Mouse (Mus musculus): Measurements from ENCODE around the gene Rnase4. TPM values are rescaled to one million over a fixed set of nuclear protein-coding genes. Genes with fewer than 3 reads are reported as not detected.

Gene Rnase4
- polyA plus RNA-seq, 1 experiment from 2014 or later: 151 TPM

Other genes starting within 250 kb of the Rnase4 start
- 10.5 and 10.9 TPM in 2 replicates for gene Tep1, start 220.5 kb upstream of the Rnase4 start, polyA plus RNA-seq (2014; fragmentation: Nextera tagmentation; extraction: Ambion mirVana)
- 0.11 and 0.16 TPM in 2 replicates for gene Klhl33, start 193.6 kb upstream of the Rnase4 start, polyA plus RNA-seq (2014; fragmentation: Nextera tagmentation; extraction: Ambion mirVana)
- gene Osgep, start 166.2 kb upstream of the Rnase4 start, polyA plus RNA-seq (2014; fragmentation: Nextera tagmentation; extraction: Ambion mirVana): 140 and 169 TPM in 2 replicates
- gene Apex1, start 166.1 kb upstream of the Rnase4 start, polyA plus RNA-seq (2014; fragmentation: Nextera tagmentation; extraction: Ambion mirVana): 291 and 302 TPM in 2 replicates
- gene Pip4p1, start 160.2 kb upstream of the Rnase4 start, polyA plus RNA-seq (2014; fragmentation: Nextera tagmentation; extraction: Ambion mirVana): 55.8 and 56.9 TPM in 2 replicates
- 75.2 TPM in 2 replicates for gene Pnp, start 160.0 kb upstream of the Rnase4 start, polyA plus RNA-seq (2014; fragmentation: Nextera tagmentation; extraction: Ambion mirVana)
- gene Gm49342, start 146.6 kb upstream of the Rnase4 start, polyA plus RNA-seq (2014; fragmentation: Nextera tagmentation; extraction: Ambion mirVana): not detected in 2 replicates
- 0.93 and 1.1 TPM in 2 replicates for gene Pnp2, start 135.1 kb upstream of the Rnase4 start, polyA plus RNA-seq (2014; fragmentation: Nextera tagmentation; extraction: Ambion mirVana)
- 0.15 and 0.27 TPM in 2 replicates for gene Rnase10, start 83.3 kb upstream of the Rnase4 start, polyA plus RNA-seq (2014; fragmentation: Nextera tagmentation; extraction: Ambion mirVana)
- gene Rnase9, start 49.2 kb upstream of the Rnase4 start, polyA plus RNA-seq (2014; fragmentation: Nextera tagmentation; extraction: Ambion mirVana): not detected in 2 replicates
- not detected in 2 replicates for gene Rnase11, start 40.9 kb upstream of the Rnase4 start, polyA plus RNA-seq (2014; fragmentation: Nextera tagmentation; extraction: Ambion mirVana)
- gene Rnase12, start 33.4 kb upstream of the Rnase4 start, polyA plus RNA-seq (2014; fragmentation: Nextera tagmentation; extraction: Ambion mirVana): 0.47 and 0.97 TPM in 2 replicates
- not detected in 2 replicates for gene Olfr750, start 16.6 kb upstream of the Rnase4 start, polyA plus RNA-seq (2014; fragmentation: Nextera tagmentation; extraction: Ambion mirVana)
- gene Ang, start 73 bp downstream of the Rnase4 start, polyA plus RNA-seq (2014; fragmentation: Nextera tagmentation; extraction: Ambion mirVana): 34.0 and 38.6 TPM in 2 replicates
- 0.12 TPM in 1 of 2 replicates, not detected in the other for gene Eddm3b, start 23.3 kb downstream of the Rnase4 start, polyA plus RNA-seq (2014; fragmentation: Nextera tagmentation; extraction: Ambion mirVana)
- 0.91 and 2.1 TPM in 2 replicates for gene Rnase6, start 32.8 kb downstream of the Rnase4 start, polyA plus RNA-seq (2014; fragmentation: Nextera tagmentation; extraction: Ambion mirVana)
- gene Rnase1, start 55.7 kb downstream of the Rnase4 start, polyA plus RNA-seq (2014; fragmentation: Nextera tagmentation; extraction: Ambion mirVana): 1.9 and 4.0 TPM in 2 replicates
- gene Rnase2b, start 71.2 kb downstream of the Rnase4 start, polyA plus RNA-seq (2014; fragmentation: Nextera tagmentation; extraction: Ambion mirVana): not detected in 2 replicates
- not detected in 2 replicates for gene Ang2, start 108.1 kb downstream of the Rnase4 start, polyA plus RNA-seq (2014; fragmentation: Nextera tagmentation; extraction: Ambion mirVana)
- not detected in 2 replicates for gene Ear14, start 112.3 kb downstream of the Rnase4 start, polyA plus RNA-seq (2014; fragmentation: Nextera tagmentation; extraction: Ambion mirVana)
- not detected in 2 replicates for gene Rnase2a, start 165.0 kb downstream of the Rnase4 start, polyA plus RNA-seq (2014; fragmentation: Nextera tagmentation; extraction: Ambion mirVana)

Data from intestine, embryonic 14.5 days (tissue).